Comparison of ENCODE assay signal across 9 mouse cellular contexts in genomic region chrX:162025210-162025953, GRCm38 (mm10).
DNase-seq lines count a peak whose midpoint lies in the region; ATAC-seq and TF ChIP-seq lines count a peak whose summit lies in the region.
"Had no signal": no experiment of that assay in that cellular context is flagged by ENCODE, and none has a peak within 500 bp of the region (broad histone marks: within the 10 kb centered on the region; RNA-seq: fewer than 3 reads in every experiment).

No protein-coding gene starts in this region.

- 36% methylated on average over 13 of the region's 13 CpGs for WGBS in hindbrain, embryonic 14.5 days
- WGBS in limb, embryonic 14.5 days, result 31% methylated on average over 13 of the region's 13 CpGs
- 41% methylated on average over 13 of the region's 13 CpGs for WGBS in midbrain, postnatal 0 days
- WGBS in stomach, postnatal 0 days, result 23% methylated on average over 13 of the region's 13 CpGs

- TF ChIP-seq CTCF in ES-Bruce4 (IDR thresholded peaks at IDR 0.05; ENCODE audit: low read depth, low read length), result no peak
- TF ChIP-seq CTCF in gastrocnemius, adult 2 months (IDR thresholded peaks at IDR 0.05), result no peak
- TF ChIP-seq CTCF in midbrain, postnatal 0 days (IDR thresholded peaks at IDR 0.05), result no peak
- TF ChIP-seq CTCF in stomach, postnatal 0 days (IDR thresholded peaks at IDR 0.05; ENCODE audit: low read depth), result no peak

- no peaks in the 10 kb centered on the region for H3K4me1 ChIP-seq in ES-Bruce4 (ENCODE audit: control insufficient read depth, insufficient read depth, low read length)
- no peaks in the 10 kb centered on the region for H3K4me1 ChIP-seq in hindbrain, embryonic 14.5 days (replicated peaks; ENCODE audit: control insufficient read depth, insufficient read depth, low read length)
- no peaks in the 10 kb centered on the region for H3K4me1 ChIP-seq in limb, embryonic 14.5 days (ENCODE audit: control insufficient read depth, insufficient read depth, low read length)
- no peaks in the 10 kb centered on the region for H3K4me1 ChIP-seq in midbrain, postnatal 0 days (ENCODE audit: insufficient read depth, low read length)
- no peaks in the 10 kb centered on the region for H3K4me1 ChIP-seq in stomach, postnatal 0 days (replicated peaks; ENCODE audit: control insufficient read depth, insufficient read depth)

- H3K4me2 ChIP-seq in hindbrain, embryonic 14.5 days (replicated peaks), result peak overlapping the region; percentile 33
- H3K4me2 ChIP-seq in limb, embryonic 14.5 days (replicated peaks; ENCODE audit: low read depth, low read length, severe bottlenecking), result no peak overlapping the region
- no peak overlapping the region for H3K4me2 ChIP-seq in midbrain, postnatal 0 days (ENCODE audit: low read depth, low read length, poor library complexity, severe bottlenecking)
- no peak overlapping the region for H3K4me2 ChIP-seq in stomach, postnatal 0 days (replicated peaks; ENCODE audit: low read depth)
- H3K4me2 ChIP-seq: embryonic facial prominence, embryonic 13.5 days had no signal

- H3K4me3 ChIP-seq in ES-Bruce4 (ENCODE audit: low read depth, low read length), result peak overlapping the region; percentile 42; the same call in 1 of the 2 replicates
- peak overlapping the region; percentile 30; the same call in 1 of the 2 replicates for H3K4me3 ChIP-seq in gastrocnemius, adult 2 months
- H3K4me3 ChIP-seq in hindbrain, embryonic 14.5 days (replicated peaks; ENCODE audit: low read length), result no peak overlapping the region
- H3K4me3 ChIP-seq in limb, embryonic 14.5 days (replicated peaks; ENCODE audit: low read length), result no peak overlapping the region
- H3K4me3 ChIP-seq in midbrain, postnatal 0 days (ENCODE audit: low read depth, low read length), result no peak overlapping the region
- H3K4me3 ChIP-seq in stomach, postnatal 0 days (ENCODE audit: low read depth, low read length), result no peak overlapping the region
- H3K4me3 ChIP-seq: embryonic facial prominence, embryonic 13.5 days had no signal

- intact Hi-C loops in gastrocnemius, adult 2 months (cut with DNase I), result loop anchor here (10.0 kb wide), 1 partner anchor 139 kb away; no protein-coding TSS in a partner anchor

- no peaks in the 10 kb centered on the region for H3K27me3 ChIP-seq in ES-Bruce4 (ENCODE audit: control insufficient read depth, insufficient read depth, low read length, poor library complexity, severe bottlenecking)
- peaks cover 48% of the 10 kb centered on the region for H3K27me3 ChIP-seq in hindbrain, embryonic 14.5 days (ENCODE audit: control insufficient read depth, insufficient read depth, low read length)
- peaks cover 3% of the 10 kb centered on the region; the same call in 1 of the 2 replicates for H3K27me3 ChIP-seq in limb, embryonic 14.5 days (ENCODE audit: control insufficient read depth, insufficient read depth, low read length)
- H3K27me3 ChIP-seq in midbrain, postnatal 0 days (ENCODE audit: insufficient read depth, low read length), result peaks cover 18% of the 10 kb centered on the region; the same call in 1 of the 2 replicates
- H3K27me3 ChIP-seq in stomach, postnatal 0 days (ENCODE audit: control insufficient read depth, insufficient read depth, low read length), result no peaks in the 10 kb centered on the region

- DNase-seq in adrenal gland, postnatal 10 days, result peak; percentile 60
- DNase-seq in gastrocnemius, adult 2 months, result peak; percentile 53
- DNase-seq in hindbrain, embryonic 14.5 days (ENCODE audit: low spot score), result peak; percentile 47
- peak; percentile 67 for DNase-seq in limb, embryonic 14.5 days (ENCODE audit: low spot score)
- peak; percentile 59 for DNase-seq in midbrain, postnatal 0 days (ENCODE audit: low spot score)
- peak; percentile 51 for DNase-seq in stomach, postnatal 0 days (ENCODE audit: low spot score)
- DNase-seq in frontal cortex, postnatal 14 days (ENCODE audit: low spot score in 2 of 2), result no peak

- TF ChIP-seq EP300 in ES-Bruce4 (IDR thresholded peaks at IDR 0.05; ENCODE audit: insufficient read depth, low read depth, low read length), result peak; percentile 53; the same call in 1 of the 2 replicates
- no peak for TF ChIP-seq EP300 in stomach, postnatal 0 days (optimal IDR thresholded peaks at IDR 0.05)

- no peak overlapping the region for H3K9ac ChIP-seq in ES-Bruce4 (ENCODE audit: low read depth, poor library complexity, severe bottlenecking)
- H3K9ac ChIP-seq in hindbrain, embryonic 14.5 days, result no peak overlapping the region
- H3K9ac ChIP-seq in limb, embryonic 14.5 days (ENCODE audit: low read depth, low read length, severe bottlenecking), result no peak overlapping the region
- H3K9ac ChIP-seq in midbrain, postnatal 0 days (replicated peaks; ENCODE audit: low read length, poor library complexity, severe bottlenecking), result no peak overlapping the region
- no peak overlapping the region for H3K9ac ChIP-seq in stomach, postnatal 0 days (ENCODE audit: low read length)
- H3K9ac ChIP-seq: embryonic facial prominence, embryonic 13.5 days had no signal

- peak; percentile 51; the same call in 1 of the 2 replicates for ATAC-seq in hindbrain, embryonic 14.5 days (ENCODE audit: low FRiP score)
- ATAC-seq in limb, embryonic 14.5 days (ENCODE audit: low FRiP score, low read depth), result no peak
- ATAC-seq in midbrain, postnatal 0 days (ENCODE audit: low FRiP score), result no peak
- ATAC-seq in stomach, postnatal 0 days (ENCODE audit: low FRiP score, low TSS enrichment), result no peak

- TF ChIP-seq POLR2A in ES-Bruce4 (IDR thresholded peaks at IDR 0.05; ENCODE audit: insufficient read depth, low read length), result no peak
- no peak for TF ChIP-seq POLR2A in limb, embryonic 14.5 days (IDR thresholded peaks at IDR 0.05; ENCODE audit: borderline replicate concordance, extremely low read depth, insufficient read depth, insufficient read length)

- no peaks in the 10 kb centered on the region for H3K36me3 ChIP-seq in ES-Bruce4 (ENCODE audit: control insufficient read depth, insufficient read depth, low read length, poor library complexity, severe bottlenecking)
- H3K36me3 ChIP-seq in hindbrain, embryonic 14.5 days (replicated peaks; ENCODE audit: control insufficient read depth, insufficient read depth), result no peaks in the 10 kb centered on the region
- H3K36me3 ChIP-seq in limb, embryonic 14.5 days (ENCODE audit: control insufficient read depth, insufficient read depth, low read length), result no peaks in the 10 kb centered on the region
- H3K36me3 ChIP-seq in midbrain, postnatal 0 days (ENCODE audit: insufficient read depth, low read length), result no peaks in the 10 kb centered on the region
- no peaks in the 10 kb centered on the region for H3K36me3 ChIP-seq in stomach, postnatal 0 days (ENCODE audit: control insufficient read depth, insufficient read depth, low read length)
- H3K36me3 ChIP-seq: embryonic facial prominence, embryonic 13.5 days had no signal

- H3K27ac ChIP-seq in ES-Bruce4 (ENCODE audit: insufficient read depth, low read length), result no peak overlapping the region
- no peak overlapping the region for H3K27ac ChIP-seq in gastrocnemius, adult 2 months
- H3K27ac ChIP-seq in hindbrain, embryonic 14.5 days, result no peak overlapping the region
- no peak overlapping the region for H3K27ac ChIP-seq in limb, embryonic 14.5 days (replicated peaks; ENCODE audit: low read depth, low read length)
- no peak overlapping the region for H3K27ac ChIP-seq in midbrain, postnatal 0 days (ENCODE audit: low read depth, low read length)
- no peak overlapping the region for H3K27ac ChIP-seq in stomach, postnatal 0 days (replicated peaks)
- H3K27ac ChIP-seq: embryonic facial prominence, embryonic 13.5 days had no signal

- no peaks in the 10 kb centered on the region for H3K9me3 ChIP-seq in ES-Bruce4 (replicated peaks; ENCODE audit: control insufficient read depth, insufficient read depth, low read length, poor library complexity, severe bottlenecking)
- H3K9me3 ChIP-seq in hindbrain, embryonic 14.5 days (ENCODE audit: control insufficient read depth, low read length), result no peaks in the 10 kb centered on the region
- no peaks in the 10 kb centered on the region for H3K9me3 ChIP-seq in limb, embryonic 14.5 days (ENCODE audit: control insufficient read depth, low read length)
- no peaks in the 10 kb centered on the region for H3K9me3 ChIP-seq in midbrain, postnatal 0 days (ENCODE audit: low read length)
- no peaks in the 10 kb centered on the region for H3K9me3 ChIP-seq in stomach, postnatal 0 days (ENCODE audit: control insufficient read depth, low read length)
- H3K9me3 ChIP-seq: embryonic facial prominence, embryonic 13.5 days had no signal

Comparison
In these comparisons a context has a peak if more than half of its experiments do, and no peak if none do; other contexts are left out.
1. H3K4me3 ChIP-seq: peak in ES-Bruce4 (single experiment) and gastrocnemius, adult 2 months (single experiment); none in hindbrain, embryonic 14.5 days (single experiment), limb, embryonic 14.5 days (single experiment), midbrain, postnatal 0 days (single experiment) and stomach, postnatal 0 days (single experiment).
2. DNase-seq: peak in adrenal gland, postnatal 10 days (single experiment), gastrocnemius, adult 2 months (single experiment), hindbrain, embryonic 14.5 days (single experiment), limb, embryonic 14.5 days (single experiment), midbrain, postnatal 0 days (single experiment) and stomach, postnatal 0 days (single experiment); none in frontal cortex, postnatal 14 days (0 of 2).